Mouse (Mus musculus): Measurements from ENCODE around the gene Olfr12. TPM values are rescaled to one million over a fixed set of nuclear protein-coding genes. Genes with fewer than 3 reads are reported as not detected.

Olfr12 gene
- total RNA-seq, 2 experiments from 2014 or later: not detected

GRCm38 (mm10) chr1:92641514-92642272, 24.1 kb downstream of the Olfr12 start, which contains the start of gene Cops9:
Gene Cops9, minus strand, starts transcription at chr1:92641985.
- DNase-seq: peak; percentile 90

GRCm38 (mm10) chr1:92643691-92644090, 26.1 kb downstream of the Olfr12 start:
- DNase-seq: no peak

- no peak for DNase-seq
These were observed 27.3 kb downstream of the Olfr12 start for GRCm38 (mm10) chr1:92644916-92645315.

GRCm38 (mm10) chr1:92646111-92646510, 28.5 kb downstream of the Olfr12 start:
- DNase-seq: no peak

- no peak for DNase-seq
These were observed 29.0 kb downstream of the Olfr12 start for GRCm38 (mm10) chr1:92646601-92647000.

- no peak for DNase-seq
These were observed 29.4 kb downstream of the Olfr12 start for GRCm38 (mm10) chr1:92647026-92647425.

GRCm38 (mm10) chr1:92647752-92648151, 30.2 kb downstream of the Olfr12 start:
- peak; percentile 82 for DNase-seq

- no peak for DNase-seq
These were observed 30.6 kb downstream of the Olfr12 start for GRCm38 (mm10) chr1:92648197-92648596.

- DNase-seq: peak; percentile 79
These were observed 31.1 kb downstream of the Olfr12 start, which contains the start of gene Otos for GRCm38 (mm10) chr1:92648673-92649072. Gene Otos, minus strand, starts transcription at chr1:92648841.

- no peak for DNase-seq
These were observed 33.9 kb downstream of the Olfr12 start for GRCm38 (mm10) chr1:92651467-92651866.

- no peak for DNase-seq
These were observed 35.6 kb downstream of the Olfr12 start for GRCm38 (mm10) chr1:92653179-92653578.

GRCm38 (mm10) chr1:92654676-92655075, 37.1 kb downstream of the Olfr12 start:
- DNase-seq: no peak

GRCm38 (mm10) chr1:92657025-92657820, 39.6 kb downstream of the Olfr12 start:
- DNase-seq: no peak

- no peak for DNase-seq
These were observed 41.8 kb downstream of the Olfr12 start for GRCm38 (mm10) chr1:92659392-92659791.

- no peak for DNase-seq
These were observed 49.5 kb downstream of the Olfr12 start for GRCm38 (mm10) chr1:92667106-92667505.

GRCm38 (mm10) chr1:92669430-92669829, 51.8 kb downstream of the Olfr12 start:
- no peak for DNase-seq

GRCm38 (mm10) chr1:92671326-92671725, 53.7 kb downstream of the Olfr12 start:
- no peak for DNase-seq

Other genes starting within 250 kb of the Olfr12 start
- gene Ndufa10, start 143.9 kb upstream of the Olfr12 start, total RNA-seq (2021): 100 to 1,000 TPM; 633 to 644 TPM
- not detected for gene Olfr1416, start 132.7 kb upstream of the Olfr12 start, total RNA-seq (2021)
- not detected for gene Olfr1415, start 121.7 kb upstream of the Olfr12 start, total RNA-seq (2021)
- not detected for gene Olfr1414, start 99.1 kb upstream of the Olfr12 start, total RNA-seq (2021)
- not detected for gene Olfr1413, start 46.5 kb upstream of the Olfr12 start, total RNA-seq (2021)
- not detected for gene Olfr1412, start 32.0 kb upstream of the Olfr12 start, total RNA-seq (2021)
- not detected for gene Olfr1411, start 23.4 kb upstream of the Olfr12 start, total RNA-seq (2021)
- gene Olfr1410, start 12.0 kb upstream of the Olfr12 start, total RNA-seq (2021): not detected
- 100 to 1,000 TPM; 198 to 214 TPM for gene Cops9, start 24.2 kb downstream of the Olfr12 start, total RNA-seq (2021)
- gene Otos, start 31.1 kb downstream of the Olfr12 start, total RNA-seq (2021): not detected
- gene Gpc1, start 213.9 kb downstream of the Olfr12 start, total RNA-seq (2021): 100 to 1,000 TPM; 133 to 148 TPM